ENCODE assay signal across 13 mouse cellular contexts in the genomic region with DNA sequence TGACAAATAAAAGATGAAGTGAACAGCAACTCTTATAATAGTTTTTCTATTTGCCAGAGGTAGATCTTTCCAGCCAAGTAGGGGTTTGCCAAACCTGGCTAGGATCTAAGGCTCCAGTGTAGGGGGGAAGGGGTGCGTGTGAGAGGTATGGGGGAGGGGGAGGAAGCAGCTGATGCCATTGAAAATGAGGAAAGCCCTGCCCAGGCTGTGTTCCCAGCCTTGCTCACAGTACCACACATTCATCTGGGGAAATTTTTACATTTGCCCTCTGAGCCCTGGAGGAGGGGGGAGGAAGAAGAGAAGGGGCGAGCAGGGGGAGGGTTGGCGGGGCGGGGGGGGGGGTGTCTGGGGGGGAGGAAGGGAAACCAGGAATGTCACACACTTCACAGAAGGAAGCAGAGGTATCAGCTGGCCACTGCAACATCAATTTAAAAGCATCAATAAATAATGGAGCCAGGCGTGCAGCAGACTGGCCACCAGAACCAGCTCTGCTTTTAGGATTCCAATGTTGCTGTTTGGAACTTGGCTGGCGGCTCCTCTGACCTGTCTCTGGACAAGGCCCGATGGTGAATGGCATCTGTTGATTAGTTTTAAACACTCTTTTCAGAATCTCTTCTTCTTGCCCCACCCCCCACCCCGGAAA. TPM values are rescaled to one million over a fixed set of nuclear protein-coding genes. Genes with fewer than 3 reads are reported as not detected.
DNase-seq lines count a peak whose midpoint lies in the region; ATAC-seq and TF ChIP-seq lines count a peak whose summit lies in the region.
"Had no signal": no experiment of that assay in that cellular context is flagged by ENCODE, and none has a peak within 500 bp of the region (broad histone marks: within the 10 kb centered on the region; RNA-seq: fewer than 3 reads in every experiment).

No protein-coding gene starts in this region.

- H3K9ac ChIP-seq in heart, adult 2 months (ENCODE audit: low read depth, low read length): no peak overlapping the region
- no peak overlapping the region for H3K9ac ChIP-seq in neural tube, embryonic 12.5 days
- H3K9ac ChIP-seq in neural tube, embryonic 15.5 days (replicated peaks): no peak overlapping the region
- H3K9ac ChIP-seq in hindbrain, embryonic 14.5 days: no peak overlapping the region
- H3K9ac ChIP-seq in neural tube, embryonic 13.5 days: no peak overlapping the region
- H3K9ac ChIP-seq: embryonic facial prominence, embryonic 12.5 days; limb, embryonic 15.5 days; stomach, embryonic 15.5 days had no signal

- TF ChIP-seq EP300 in heart, adult 2 months (IDR thresholded peaks at IDR 0.05; ENCODE audit: insufficient read depth, low read depth, low read length): no peak

- no peak overlapping the region for H3K27ac ChIP-seq in heart, adult 2 months
- no peak overlapping the region for H3K27ac ChIP-seq in neural tube, embryonic 12.5 days
- no peak overlapping the region for H3K27ac ChIP-seq in neural tube, embryonic 15.5 days (replicated peaks)
- no peak overlapping the region for H3K27ac ChIP-seq in hindbrain, embryonic 14.5 days
- H3K27ac ChIP-seq in neural tube, embryonic 13.5 days (replicated peaks): 0 out of 2 replicates have a peak overlapping the region, but pooled peaks have one; percentile 49
- H3K27ac ChIP-seq: embryonic facial prominence, embryonic 12.5 days; limb, embryonic 15.5 days had no signal

- WGBS in heart, adult 2 months: 49% methylated on average over 8 of the region's 8 CpGs
- WGBS in neural tube, embryonic 12.5 days: 22% methylated on average over 7 of the region's 8 CpGs
- 22% methylated on average over 5 of the region's 8 CpGs for WGBS in neural tube, embryonic 15.5 days
- WGBS in hindbrain, embryonic 14.5 days: 24% methylated on average over 5 of the region's 8 CpGs
- 17% methylated on average over 5 of the region's 8 CpGs for WGBS in neural tube, embryonic 13.5 days

- H3K27me3 ChIP-seq in heart, adult 2 months (ENCODE audit: control insufficient read depth, insufficient read depth, low read length): no peaks in the 10 kb centered on the region
- no peaks in the 10 kb centered on the region for H3K27me3 ChIP-seq in neural tube, embryonic 12.5 days (replicated peaks)
- no peaks in the 10 kb centered on the region for H3K27me3 ChIP-seq in neural tube, embryonic 15.5 days (replicated peaks)
- H3K27me3 ChIP-seq in hindbrain, embryonic 14.5 days (ENCODE audit: control insufficient read depth, insufficient read depth, low read length): no peaks in the 10 kb centered on the region
- no peaks in the 10 kb centered on the region for H3K27me3 ChIP-seq in neural tube, embryonic 13.5 days
- H3K27me3 ChIP-seq: embryonic facial prominence, embryonic 12.5 days; limb, embryonic 15.5 days; stomach, embryonic 15.5 days had no signal

- peak overlapping the region; percentile 25; the same call in 1 of the 2 replicates for H3K4me2 ChIP-seq in neural tube, embryonic 12.5 days (replicated peaks)
- no peak overlapping the region for H3K4me2 ChIP-seq in neural tube, embryonic 15.5 days
- H3K4me2 ChIP-seq in hindbrain, embryonic 14.5 days (replicated peaks): no peak overlapping the region
- no peak overlapping the region for H3K4me2 ChIP-seq in neural tube, embryonic 13.5 days
- H3K4me2 ChIP-seq: embryonic facial prominence, embryonic 12.5 days; limb, embryonic 15.5 days; stomach, embryonic 15.5 days had no signal

- peak; percentile 81 for DNase-seq in heart, adult 11 months
- DNase-seq in heart, adult 2 months: no peak
- DNase-seq in hindbrain, embryonic 14.5 days (ENCODE audit: low spot score): no peak
- no peak for DNase-seq in frontal cortex, postnatal 14 days (ENCODE audit: low spot score in 2 of 2)
- DNase-seq: heart, postnatal 4 days; right cerebral cortex, adult 18-20 months had no signal

- no peaks in the 10 kb centered on the region for H3K79me2 ChIP-seq in heart, adult 2 months (replicated peaks; ENCODE audit: control insufficient read depth, insufficient read depth, low read length)

- TF ChIP-seq POLR2A in heart, adult 2 months (IDR thresholded peaks at IDR 0.05; ENCODE audit: insufficient read depth, low read depth, low read length): no peak

- H3K4me1 ChIP-seq in heart, adult 2 months (ENCODE audit: control insufficient read depth, insufficient read depth, low read length): peaks cover 10% of the 10 kb centered on the region
- peaks cover 11% of the 10 kb centered on the region for H3K4me1 ChIP-seq in neural tube, embryonic 12.5 days
- H3K4me1 ChIP-seq in neural tube, embryonic 15.5 days: peaks cover 15% of the 10 kb centered on the region
- H3K4me1 ChIP-seq in hindbrain, embryonic 14.5 days (replicated peaks; ENCODE audit: control insufficient read depth, insufficient read depth, low read length): peaks cover 12% of the 10 kb centered on the region
- peaks cover 33% of the 10 kb centered on the region for H3K4me1 ChIP-seq in neural tube, embryonic 13.5 days (replicated peaks)

- H3K36me3 ChIP-seq in heart, adult 2 months (ENCODE audit: control insufficient read depth, insufficient read depth, low read length): peaks cover 2% of the 10 kb centered on the region
- no peaks in the 10 kb centered on the region for H3K36me3 ChIP-seq in neural tube, embryonic 12.5 days
- H3K36me3 ChIP-seq in neural tube, embryonic 15.5 days: no peaks in the 10 kb centered on the region
- H3K36me3 ChIP-seq in hindbrain, embryonic 14.5 days (replicated peaks; ENCODE audit: control insufficient read depth, insufficient read depth): no peaks in the 10 kb centered on the region
- no peaks in the 10 kb centered on the region for H3K36me3 ChIP-seq in neural tube, embryonic 13.5 days
- H3K36me3 ChIP-seq: embryonic facial prominence, embryonic 12.5 days; limb, embryonic 15.5 days; stomach, embryonic 15.5 days had no signal

- ATAC-seq in neural tube, embryonic 12.5 days (ENCODE audit: low FRiP score, low read depth): peak; percentile 68; the same call in 1 of the 2 replicates
- no peak for ATAC-seq in neural tube, embryonic 15.5 days (ENCODE audit: low FRiP score)
- peak; percentile 34; the same call in 1 of the 2 replicates for ATAC-seq in hindbrain, embryonic 14.5 days (ENCODE audit: low FRiP score)
- ATAC-seq in neural tube, embryonic 13.5 days (ENCODE audit: low read depth): peak; percentile 84; the same call in 1 of the 2 replicates
- ATAC-seq in granulocyte monocyte progenitor cell, adult 5-6 weeks (replicated peaks; ENCODE audit: poor library complexity, severe bottlenecking): no peak

- no peak overlapping the region for H3K4me3 ChIP-seq in heart, adult 2 months
- H3K4me3 ChIP-seq in neural tube, embryonic 12.5 days: no peak overlapping the region
- no peak overlapping the region for H3K4me3 ChIP-seq in neural tube, embryonic 15.5 days (replicated peaks)
- no peak overlapping the region for H3K4me3 ChIP-seq in hindbrain, embryonic 14.5 days (replicated peaks; ENCODE audit: low read length)
- no peak overlapping the region for H3K4me3 ChIP-seq in neural tube, embryonic 13.5 days
- H3K4me3 ChIP-seq: embryonic facial prominence, embryonic 12.5 days; limb, embryonic 15.5 days; stomach, embryonic 15.5 days had no signal

- intact Hi-C loops in heart, adult 2 months (cut with DNase I): loop anchor here (5.0 kb wide), 1 partner anchor 41 kb away; no protein-coding TSS in a partner anchor

- no peaks in the 10 kb centered on the region for H3K9me3 ChIP-seq in neural tube, embryonic 12.5 days
- no peaks in the 10 kb centered on the region for H3K9me3 ChIP-seq in neural tube, embryonic 15.5 days (replicated peaks)
- H3K9me3 ChIP-seq in hindbrain, embryonic 14.5 days (ENCODE audit: control insufficient read depth, low read length): no peaks in the 10 kb centered on the region
- no peaks in the 10 kb centered on the region for H3K9me3 ChIP-seq in neural tube, embryonic 13.5 days
- H3K9me3 ChIP-seq: embryonic facial prominence, embryonic 12.5 days; limb, embryonic 15.5 days; stomach, embryonic 15.5 days had no signal

- TF ChIP-seq CTCF in heart, adult 2 months (IDR thresholded peaks at IDR 0.05): no peak

RNA-seq across cellular contexts. Expression of a gene that starts 28.5 kb away (rescaled TPM):
- total RNA-seq in heart, adult 2 months (2021): 1 to 10 TPM; 8.9 to 9.4 TPM
- 5.2 and 9.7 TPM in 2 replicates for polyA plus RNA-seq in heart, adult 2 months (2012; rRNA removed)
- 2.3 and 2.5 TPM in 2 replicates for polyA plus RNA-seq in neural tube, embryonic 12.5 days (2016; fragmentation: Nextera tagmentation; extraction: Ambion mirVana)
- 0.82 and 2.4 TPM in 2 replicates for polyA plus RNA-seq in neural tube, embryonic 15.5 days (2015; fragmentation: Nextera tagmentation; extraction: Ambion mirVana)
- 0.98 and 1.5 TPM in 2 replicates for polyA plus RNA-seq in hindbrain, embryonic 14.5 days (2014; fragmentation: Nextera tagmentation; extraction: Ambion mirVana)
- polyA plus RNA-seq in neural tube, embryonic 13.5 days (2015; fragmentation: Nextera tagmentation; extraction: Ambion mirVana): 1.3 and 2.0 TPM in 2 replicates
- total RNA-seq in granulocyte monocyte progenitor cell, adult 5-6 weeks (2014; fragmentation: Nextera tagmentation): 43.1 and 67.6 TPM in 2 replicates
- total RNA-seq in granulocyte monocyte progenitor cell, adult 5-6 weeks (2017): 29.8 and 36.0 TPM in 2 replicates

Comparison
In these comparisons a context has a peak if more than half of its experiments do, and no peak if none do; other contexts are left out.
1. ATAC-seq: peak in neural tube, embryonic 12.5 days (single experiment), hindbrain, embryonic 14.5 days (single experiment) and neural tube, embryonic 13.5 days (single experiment); none in neural tube, embryonic 15.5 days (single experiment) and granulocyte monocyte progenitor cell, adult 5-6 weeks (single experiment).